ENCODE assay signal across 11 mouse cellular contexts in genomic region chr2:149832301-149832700, GRCm38 (mm10). TPM values are rescaled to one million over a fixed set of nuclear protein-coding genes. Genes with fewer than 3 reads are reported as not detected.
DNase-seq lines count a peak whose midpoint lies in the region; ATAC-seq and TF ChIP-seq lines count a peak whose summit lies in the region.
"Had no signal": no experiment of that assay in that cellular context is flagged by ENCODE, and none has a peak within 500 bp of the region (broad histone marks: within the 10 kb centered on the region; RNA-seq: fewer than 3 reads in every experiment).

No protein-coding gene starts in this region.

- H3K9ac ChIP-seq in lung, embryonic 16.5 days (ENCODE audit: low read length) = no peak overlapping the region
- H3K9ac ChIP-seq in intestine, embryonic 16.5 days (ENCODE audit: low read depth, low read length) = no peak overlapping the region
- H3K9ac ChIP-seq: liver, embryonic 13.5 days had no signal

- H3K27me3 ChIP-seq in lung, embryonic 16.5 days (ENCODE audit: control insufficient read depth, insufficient read depth, low read depth, low read length) = peaks cover 34% of the 10 kb centered on the region
- H3K27me3 ChIP-seq in intestine, embryonic 16.5 days (replicated peaks; ENCODE audit: control insufficient read depth, insufficient read depth, low read length) = peaks cover 33% of the 10 kb centered on the region

- H3K36me3 ChIP-seq in lung, embryonic 16.5 days (ENCODE audit: control insufficient read depth, insufficient read depth, low read length) = no peaks in the 10 kb centered on the region
- H3K36me3 ChIP-seq in intestine, embryonic 16.5 days (ENCODE audit: control insufficient read depth, insufficient read depth, low read length) = no peaks in the 10 kb centered on the region
- H3K36me3 ChIP-seq: liver, embryonic 13.5 days had no signal

- no peak for TF ChIP-seq CTCF in olfactory bulb, adult 2 months (IDR thresholded peaks at IDR 0.05; ENCODE audit: insufficient read depth, low read depth, low read length)

- no peak for TF ChIP-seq POLR2A in olfactory bulb, adult 2 months (IDR thresholded peaks at IDR 0.05; ENCODE audit: insufficient read depth, low read depth, low read length)

- H3K9me3 ChIP-seq in lung, embryonic 16.5 days (ENCODE audit: control insufficient read depth, low read length) = no peaks in the 10 kb centered on the region
- no peaks in the 10 kb centered on the region for H3K9me3 ChIP-seq in intestine, embryonic 16.5 days (ENCODE audit: control insufficient read depth, low read length)
- H3K9me3 ChIP-seq: liver, embryonic 13.5 days had no signal

- no peak overlapping the region for H3K27ac ChIP-seq in lung, embryonic 16.5 days (ENCODE audit: low read length)
- no peak overlapping the region for H3K27ac ChIP-seq in intestine, embryonic 16.5 days (ENCODE audit: low read length)
- no peak overlapping the region for H3K27ac ChIP-seq in olfactory bulb, adult 2 months (ENCODE audit: insufficient read depth, low read depth, low read length)
- H3K27ac ChIP-seq: liver, embryonic 13.5 days had no signal

- WGBS in lung, embryonic 16.5 days = 16% methylated on average over 5 of the region's 5 CpGs
- WGBS in intestine, embryonic 16.5 days = 11% methylated on average over 5 of the region's 5 CpGs
- 50% methylated on average over 5 of the region's 5 CpGs for WGBS in olfactory bulb, adult 2 months

- no peak for ATAC-seq in lung, embryonic 16.5 days (ENCODE audit: low read depth)
- no peak for ATAC-seq in intestine, embryonic 16.5 days
- no peak for ATAC-seq in erythroid progenitor cell, adult 5-6 weeks (replicated peaks; ENCODE audit: low FRiP score, poor library complexity, severe bottlenecking)

- peak overlapping the region; percentile 59 for H3K4me3 ChIP-seq in lung, embryonic 16.5 days (ENCODE audit: low read length)
- H3K4me3 ChIP-seq in intestine, embryonic 16.5 days (ENCODE audit: low read length) = peak overlapping the region; percentile 55; the same call in 1 of the 2 replicates
- peak overlapping the region; percentile 83 for H3K4me3 ChIP-seq in olfactory bulb, adult 2 months (ENCODE audit: insufficient read depth, low read depth, low read length)
- H3K4me3 ChIP-seq: liver, embryonic 13.5 days; myocyte had no signal

- H3K4me2 ChIP-seq in lung, embryonic 16.5 days (ENCODE audit: low read depth, low read length) = peak overlapping the region; percentile 93; the same call in 1 of the 2 replicates
- no peak overlapping the region for H3K4me2 ChIP-seq in intestine, embryonic 16.5 days (ENCODE audit: low read depth, low read length)
- H3K4me2 ChIP-seq: liver, embryonic 13.5 days had no signal

- peaks cover 7% of the 10 kb centered on the region; the same call in 1 of the 2 replicates for H3K4me1 ChIP-seq in lung, embryonic 16.5 days (replicated peaks; ENCODE audit: control insufficient read depth, insufficient read depth, low read length)
- H3K4me1 ChIP-seq in intestine, embryonic 16.5 days (ENCODE audit: control insufficient read depth, insufficient read depth, low read length) = peaks cover 4% of the 10 kb centered on the region
- H3K4me1 ChIP-seq in olfactory bulb, adult 2 months (ENCODE audit: control insufficient read depth, insufficient read depth, low read length) = peaks cover 16% of the 10 kb centered on the region; the same call in 1 of the 2 replicates
- H3K4me1 ChIP-seq: liver, embryonic 13.5 days had no signal

- DNase-seq in cerebellum, postnatal 36 days = peak; percentile 6 to 23
- no peak for DNase-seq in cerebellum, adult 8-10 months
- no peak for DNase-seq in lung, postnatal 4 days
- DNase-seq in layer of hippocampus, postnatal 36 days = no peak
- DNase-seq: kidney, postnatal 25 days; liver, embryonic 13.5 days had no signal

RNA-seq across cellular contexts. Expression of gene C530025M09Rik, which starts 1.3 kb away (rescaled TPM):
- polyA plus RNA-seq in lung, embryonic 16.5 days (2015; fragmentation: Nextera tagmentation; extraction: Ambion mirVana) = 0.23 TPM in 1 of 2 replicates, not detected in the other
- not detected in 2 replicates for polyA plus RNA-seq in intestine, embryonic 16.5 days (2015; fragmentation: Nextera tagmentation; extraction: Ambion mirVana)
- polyA plus RNA-seq in olfactory bulb, adult 2 months (2012; ENCODE audit: insufficient read depth, insufficient read length, low replicate concordance, missing spikeins) = not detected in 2 replicates
- total RNA-seq in layer of hippocampus, postnatal 36 days (2021) = under 1 TPM; 0.55 to 0.61 TPM
- total RNA-seq in erythroid progenitor cell, adult 5-6 weeks (2015; ENCODE audit: low replicate concordance) = not detected in 2 replicates
- not detected in 2 replicates for total RNA-seq in erythroid progenitor cell, adult 5-6 weeks (2017; ENCODE audit: low replicate concordance)
- polyA plus RNA-seq: liver, embryonic 13.5 days; myocyte had no signal

RNA-seq across cellular contexts. Expression of gene Syndig1, which starts 3.3 kb away (rescaled TPM):
- polyA plus RNA-seq in lung, embryonic 16.5 days (2015; fragmentation: Nextera tagmentation; extraction: Ambion mirVana) = 3.7 and 4.7 TPM in 2 replicates
- 7.5 and 8.8 TPM in 2 replicates for polyA plus RNA-seq in intestine, embryonic 16.5 days (2015; fragmentation: Nextera tagmentation; extraction: Ambion mirVana)
- polyA plus RNA-seq in olfactory bulb, adult 2 months (2012; ENCODE audit: insufficient read depth, insufficient read length, low replicate concordance, missing spikeins) = not detected in 2 replicates
- 10 to 100 TPM; 37.5 to 39.7 TPM for total RNA-seq in layer of hippocampus, postnatal 36 days (2021)
- not detected in 2 replicates for total RNA-seq in erythroid progenitor cell, adult 5-6 weeks (2015; ENCODE audit: low replicate concordance)
- not detected in 2 replicates for total RNA-seq in erythroid progenitor cell, adult 5-6 weeks (2017; ENCODE audit: low replicate concordance)
- polyA plus RNA-seq: myocyte had no signal

Comparison
In these comparisons a context has a peak if more than half of its experiments do, and no peak if none do; other contexts are left out.
1. DNase-seq: peak in cerebellum, postnatal 36 days (2 of 2); none in cerebellum, adult 8-10 months (single experiment), lung, postnatal 4 days (0 of 2) and layer of hippocampus, postnatal 36 days (0 of 2).
2. Peak in every context shown above with its lines, with median percentiles within 50 percentile points of each other: H3K4me3 ChIP-seq.